Mouse (Mus musculus) hindbrain, embryonic 14.5 days (tissue): ENCODE data around the gene Eif3j1. TPM values are rescaled to one million over a fixed set of nuclear protein-coding genes. Genes with fewer than 3 reads are reported as not detected.
A peak's percentile ranks its signal among the peaks of the same experiment; 100 is the strongest.
"Not testable (repeated sequence)": the region's sequence is repeated elsewhere in the genome, so short reads cannot be mapped to it uniquely, and the experiment has no call there.

ENCODE experiments used
- ATAC-seq: fragments of 200-750 bp; cut with Nextera tagmentation; 2 replicates; pipeline ENCODE4 v1.8.0; 2017; ENCODE audit warnings: moderate number of reproducible peaks, mild to moderate bottlenecking, moderate TSS enrichment, moderate library complexity; ENCODE audit not compliant: low FRiP score
- DNase-seq: peaks from one replicate; pipeline ENCODE4 v3.0.0-alpha.2; 2015; ENCODE audit warnings: low spot score
- H3K27ac ChIP-seq: fragments of 300-500 bp; sonication (generic); 2 replicates; pipeline ENCODE4 v1.5.1; 2014; ENCODE audit warnings: mild to moderate bottlenecking, moderate library complexity
- H3K27me3 ChIP-seq: fragments of 300-500 bp; sonication (generic); 2 replicates; pipeline ENCODE4 v1.6.1; 2014; ENCODE audit warnings: mild to moderate bottlenecking, low read length, mixed read lengths; ENCODE audit not compliant: control insufficient read depth, insufficient read depth
- H3K36me3 ChIP-seq: fragments of 300-500 bp; sonication (generic); replicated peaks from 2 replicates; pipeline ENCODE4 v1.6.1; 2014; ENCODE audit not compliant: control insufficient read depth, insufficient read depth
- H3K4me1 ChIP-seq: fragments of 300-500 bp; sonication (generic); replicated peaks from 2 replicates; pipeline ENCODE4 v1.6.1; 2014; ENCODE audit warnings: antibody characterized with exemption, low read length, mixed read lengths; ENCODE audit not compliant: control insufficient read depth, insufficient read depth
- H3K4me2 ChIP-seq: fragments of 300-500 bp; sonication (generic); replicated peaks from 2 replicates; pipeline ENCODE4 v1.6.1; 2014; ENCODE audit warnings: mild to moderate bottlenecking, moderate library complexity
- H3K4me3 ChIP-seq: fragments of 300-500 bp; sonication (generic); replicated peaks from 2 replicates; pipeline ENCODE4 v1.5.1; 2014; ENCODE audit warnings: mild to moderate bottlenecking, low read length
- H3K9ac ChIP-seq: fragments of 300-500 bp; sonication (generic); 2 replicates; pipeline ENCODE4 v1.6.1; 2014
- H3K9me3 ChIP-seq: fragments of 300-500 bp; sonication (generic); 2 replicates; pipeline ENCODE4 v1.6.1; 2016; ENCODE audit warnings: low read length; ENCODE audit not compliant: control insufficient read depth
- WGBS: fragments of 180-500 bp; shearing (Covaris S2); extraction: QIAGEN DNeasy Blood & Tissue Kit; methylation state at CpG from one replicate; pipeline ENCODE4 v1.1.7; 2014; 5-methylcytosine and 5-hydroxymethylcytosine counted together
- polyA plus RNA-seq: library from polyadenylated mRNA; unstranded; fragments of >200 nt; fragmentation: Nextera tagmentation; extraction: Ambion mirVana; gene quantifications from 2 replicates; pipeline ENCODE4 v1.2.1, GENCODE M21; 2014

Eif3j1 gene
- polyA plus RNA-seq: 13.4 and 13.5 TPM in 2 replicates

- H3K36me3 ChIP-seq: peaks cover 4% of the 10 kb centered on the region
- peak; percentile 87 for DNase-seq
- peak within 1 kb of the TSS; percentile 68 for H3K4me2 ChIP-seq
- no peaks in the 10 kb centered on the region for H3K27me3 ChIP-seq
- H3K9ac ChIP-seq: peak within 1 kb of the TSS; percentile 65
- under 1% methylated on average over 50 of the region's 67 CpGs for WGBS
- no peaks in the 10 kb centered on the region for H3K9me3 ChIP-seq
- peak within 1 kb of the TSS; percentile 79 for H3K27ac ChIP-seq
- peak; percentile 100 for ATAC-seq
- H3K4me1 ChIP-seq: peaks cover 11% of the 10 kb centered on the region
- H3K4me3 ChIP-seq: peak within 1 kb of the TSS; percentile 55
These were observed at the start of gene Eif3j1 for GRCm38 (mm10) chr2:122027862-122028755. Gene Eif3j1, plus strand, starts transcription at chr2:122028546.

GRCm38 (mm10) chr2:121995738-121996137 is 32.6 kb upstream of the Eif3j1 start:
- no peak overlapping the region for H3K27ac ChIP-seq
- H3K27me3 ChIP-seq: no peaks in the 10 kb centered on the region
- peaks cover 54% of the 10 kb centered on the region for H3K36me3 ChIP-seq
- ATAC-seq: no peak
- no peak overlapping the region for H3K4me2 ChIP-seq
- no peak overlapping the region for H3K4me3 ChIP-seq
- no peak overlapping the region for H3K9ac ChIP-seq
- H3K4me1 ChIP-seq: no peaks in the 10 kb centered on the region
- peak; percentile 38 for DNase-seq
- WGBS: 91% methylated on average over 1 of the region's 1 CpGs
- no peaks in the 10 kb centered on the region for H3K9me3 ChIP-seq

GRCm38 (mm10) chr2:122008832-122009231 is 19.5 kb upstream of the Eif3j1 start:
- ATAC-seq (no peak), DNase-seq (no peak)
- Histone ChIP-seq H3K4me3 (no peak overlapping the region), H3K27me3 (no peaks in the 10 kb centered on the region), H3K9me3 (no peaks in the 10 kb centered on the region), H3K9ac (no peak overlapping the region), H3K27ac (no peak overlapping the region), H3K36me3 (peaks cover 49% of the 10 kb centered on the region), H3K4me2 (no peak overlapping the region), H3K4me1 (no peaks in the 10 kb centered on the region)
- WGBS: 94% methylated on average over 3 of the region's 3 CpGs

- Histone ChIP-seq H3K4me3 (no peak overlapping the region), H3K9ac (no peak overlapping the region), H3K4me2 (no peak overlapping the region), H3K36me3 (peaks cover 35% of the 10 kb centered on the region), H3K9me3 (no peaks in the 10 kb centered on the region), H3K27me3 (no peaks in the 10 kb centered on the region), H3K27ac (no peak overlapping the region), H3K4me1 (no peaks in the 10 kb centered on the region)
- no peak for DNase-seq
- ATAC-seq: no peak
- 87% methylated on average over 7 of the region's 7 CpGs for WGBS
These were observed 16.9 kb upstream of the Eif3j1 start for GRCm38 (mm10) chr2:122011441-122011840.

- no peaks in the 10 kb centered on the region for H3K4me1 ChIP-seq
- H3K9me3 ChIP-seq: no peaks in the 10 kb centered on the region
- no peak overlapping the region for H3K9ac ChIP-seq
- no peaks in the 10 kb centered on the region for H3K27me3 ChIP-seq
- no peak for DNase-seq
- no peak overlapping the region for H3K4me2 ChIP-seq
- no peak overlapping the region for H3K4me3 ChIP-seq
- no peak overlapping the region for H3K27ac ChIP-seq
- peaks cover 4% of the 10 kb centered on the region; the same call in 1 of the 2 replicates for H3K36me3 ChIP-seq
- no peak for ATAC-seq
- 56% methylated on average over 1 of the region's 1 CpGs for WGBS
These were observed 9.6 kb upstream of the Eif3j1 start for GRCm38 (mm10) chr2:122018705-122019104.

- H3K4me2 ChIP-seq: no peak overlapping the region
- DNase-seq (no peak), ATAC-seq (no peak)
- WGBS: 89% methylated on average over 2 of the region's 2 CpGs
- no peaks in the 10 kb centered on the region for H3K27me3 ChIP-seq
- no peaks in the 10 kb centered on the region for H3K4me1 ChIP-seq
- no peaks in the 10 kb centered on the region for H3K36me3 ChIP-seq
- no peak overlapping the region for H3K4me3 ChIP-seq
- no peak overlapping the region for H3K9ac ChIP-seq
- H3K27ac ChIP-seq: no peak overlapping the region
- no peaks in the 10 kb centered on the region for H3K9me3 ChIP-seq
These were observed 6.1 kb upstream of the Eif3j1 start for GRCm38 (mm10) chr2:122022284-122022683.

- H3K9me3 ChIP-seq, H3K4me3 ChIP-seq, H3K27me3 ChIP-seq, ATAC-seq, H3K4me2 ChIP-seq, H3K9ac ChIP-seq, H3K36me3 ChIP-seq, H3K27ac ChIP-seq, DNase-seq: not testable (repeated sequence)
- WGBS: 93% methylated on average over 10 of the region's 10 CpGs
- H3K4me1 ChIP-seq: peaks cover 11% of the 10 kb centered on the region
These were observed 1.3 kb upstream of the Eif3j1 start for GRCm38 (mm10) chr2:122027091-122027490.

GRCm38 (mm10) chr2:122028756-122029700 is 682 bp downstream of the Eif3j1 start:
- 1% methylated on average over 69 of the region's 71 CpGs for WGBS
- Histone ChIP-seq H3K4me1 (peaks cover 11% of the 10 kb centered on the region), H3K4me2 (peak overlapping the region; percentile 68)

GRCm38 (mm10) chr2:122031970-122032369 is 3.6 kb downstream of the Eif3j1 start:
- Histone ChIP-seq H3K4me1 (peaks cover 11% of the 10 kb centered on the region), H3K4me2 (no peak overlapping the region), H3K36me3 (peaks cover 13% of the 10 kb centered on the region), H3K27ac (no peak overlapping the region), H3K4me3 (no peak overlapping the region), H3K27me3 (no peaks in the 10 kb centered on the region), H3K9ac (no peak overlapping the region), H3K9me3 (no peaks in the 10 kb centered on the region)
- DNase-seq (no peak), ATAC-seq (no peak)
- 92% methylated on average over 5 of the region's 6 CpGs for WGBS

More at GRCm38 (mm10) chr2:122028756-122029700, 682 bp downstream of the Eif3j1 start:
- DNase-seq (peak; percentile 37), ATAC-seq (peak; percentile 68)
- Histone ChIP-seq H3K4me3 (peak overlapping the region; percentile 55), H3K9ac (peak overlapping the region; percentile 65), H3K36me3 (peaks cover 9% of the 10 kb centered on the region), H3K27ac (peak overlapping the region; percentile 79), H3K27me3 (no peaks in the 10 kb centered on the region), H3K9me3 (no peaks in the 10 kb centered on the region)
